Mouse (Mus musculus): Measurements from ENCODE around the gene Cdk5r1. TPM values are rescaled to one million over a fixed set of nuclear protein-coding genes. Genes with fewer than 3 reads are reported as not detected.
A peak's percentile ranks its signal among the peaks of the same experiment; 100 is the strongest.

Gene Cdk5r1
- total and polyA plus RNA-seq, 3 experiments: 0.65 to 1.5 TPM; not detected in 1

GRCm38 (mm10) chr11:80474175-80474691, 2.6 kb upstream of the Cdk5r1 start:
- no peak for ATAC-seq (ENCODE audit: extremely low read depth, insufficient number of reproducible peaks, low FRiP score, poor library complexity, severe bottlenecking)
- Histone ChIP-seq H3K4me1 (ENCODE audit: insufficient read depth, low read depth, low read length) (peaks cover 30% of the 10 kb centered on the region), H3K9me3 (replicated peaks) (no peaks in the 10 kb centered on the region), H3K27me3 (ENCODE audit: insufficient read depth, low read length) (no peaks in the 10 kb centered on the region; the same call in 1 of the 2 replicates), H3K36me3 (replicated peaks) (peaks cover 73% of the 10 kb centered on the region), H3K4me3 (ENCODE audit: low read depth, low read length) (no peak overlapping the region)
- no peak for DNase-seq (ENCODE audit: low spot score)
- no peak for TF ChIP-seq CTCF (IDR thresholded peaks at IDR 0.05; ENCODE audit: low read depth, low read length)
- no peak for TF ChIP-seq TAL1 (conservative IDR thresholded peaks at IDR 0.05; ENCODE audit: low read depth, low read length)
- no peak for TF ChIP-seq POLR2AphosphoS5 (IDR thresholded peaks at IDR 0.05; ENCODE audit: insufficient replicate concordance, low read depth, low read length)
- TF ChIP-seq GATA2 (IDR thresholded peaks at IDR 0.05; ENCODE audit: borderline replicate concordance, low read depth, low read length): no peak
- no peak for TF ChIP-seq GATA1 (IDR thresholded peaks at IDR 0.05; ENCODE audit: borderline replicate concordance, low read length)

- Histone ChIP-seq H3K36me3 (replicated peaks) (peaks cover 68% of the 10 kb centered on the region), H3K4me3 (ENCODE audit: low read depth, low read length) (no peak overlapping the region), H3K27me3 (ENCODE audit: insufficient read depth, low read length) (no peaks in the 10 kb centered on the region; the same call in 1 of the 2 replicates), H3K4me1 (ENCODE audit: insufficient read depth, low read depth, low read length) (peaks cover 32% of the 10 kb centered on the region), H3K9me3 (replicated peaks) (no peaks in the 10 kb centered on the region)
- no peak for ATAC-seq (ENCODE audit: extremely low read depth, insufficient number of reproducible peaks, low FRiP score, poor library complexity, severe bottlenecking)
- TF ChIP-seq GATA2 (IDR thresholded peaks at IDR 0.05; ENCODE audit: borderline replicate concordance, low read depth, low read length) (no peak), GATA1 (IDR thresholded peaks at IDR 0.05; ENCODE audit: borderline replicate concordance, low read length) (no peak), CTCF (IDR thresholded peaks at IDR 0.05; ENCODE audit: low read depth, low read length) (no peak), POLR2AphosphoS5 (IDR thresholded peaks at IDR 0.05; ENCODE audit: insufficient replicate concordance, low read depth, low read length) (no peak)
- no peak for DNase-seq (ENCODE audit: low spot score)
Measured at GRCm38 (mm10) chr11:80474846-80475245, 2.0 kb upstream of the Cdk5r1 start.

- H3K27me3 ChIP-seq (ENCODE audit: insufficient read depth, low read length): no peaks in the 10 kb centered on the region; the same call in 1 of the 2 replicates
- H3K4me3 ChIP-seq (ENCODE audit: low read depth, low read length): no peak overlapping the region
- ATAC-seq (ENCODE audit: extremely low read depth, insufficient number of reproducible peaks, low FRiP score, poor library complexity, severe bottlenecking) (no peak), DNase-seq (ENCODE audit: low spot score) (no peak)
- TF ChIP-seq GATA1 (IDR thresholded peaks at IDR 0.05; ENCODE audit: borderline replicate concordance, low read length): no peak
- TF ChIP-seq POLR2AphosphoS5 (IDR thresholded peaks at IDR 0.05; ENCODE audit: insufficient replicate concordance, low read depth, low read length): no peak
- no peak for TF ChIP-seq GATA2 (IDR thresholded peaks at IDR 0.05; ENCODE audit: borderline replicate concordance, low read depth, low read length)
- no peak for TF ChIP-seq TAL1 (conservative IDR thresholded peaks at IDR 0.05; ENCODE audit: low read depth, low read length)
- TF ChIP-seq CTCF (IDR thresholded peaks at IDR 0.05; ENCODE audit: low read depth, low read length): no peak
- peaks cover 63% of the 10 kb centered on the region for H3K36me3 ChIP-seq (replicated peaks)
- H3K4me1 ChIP-seq (ENCODE audit: insufficient read depth, low read depth, low read length): peaks cover 32% of the 10 kb centered on the region
- no peaks in the 10 kb centered on the region for H3K9me3 ChIP-seq (replicated peaks)
Measured at GRCm38 (mm10) chr11:80475544-80475943, 1.3 kb upstream of the Cdk5r1 start.

- H3K4me3 ChIP-seq (ENCODE audit: low read depth, low read length): peak overlapping the region; percentile 76
- peaks cover 9% of the 10 kb centered on the region; the same call in 1 of the 2 replicates for H3K27me3 ChIP-seq (ENCODE audit: insufficient read depth, low read length)
- DNase-seq (ENCODE audit: low spot score) (peak; percentile 27), ATAC-seq (ENCODE audit: extremely low read depth, insufficient number of reproducible peaks, low FRiP score, poor library complexity, severe bottlenecking) (no peak)
- no peaks in the 10 kb centered on the region for H3K9me3 ChIP-seq (replicated peaks)
- TF ChIP-seq TAL1 (conservative IDR thresholded peaks at IDR 0.05; ENCODE audit: low read depth, low read length) (no peak), GATA2 (IDR thresholded peaks at IDR 0.05; ENCODE audit: borderline replicate concordance, low read depth, low read length) (no peak), GATA1 (IDR thresholded peaks at IDR 0.05; ENCODE audit: borderline replicate concordance, low read length) (no peak), POLR2AphosphoS5 (IDR thresholded peaks at IDR 0.05; ENCODE audit: insufficient replicate concordance, low read depth, low read length) (no peak), CTCF (IDR thresholded peaks at IDR 0.05; ENCODE audit: low read depth, low read length) (no peak)
- H3K4me1 ChIP-seq (ENCODE audit: insufficient read depth, low read depth, low read length): peaks cover 30% of the 10 kb centered on the region
- peaks cover 47% of the 10 kb centered on the region for H3K36me3 ChIP-seq (replicated peaks)
Measured at GRCm38 (mm10) chr11:80477341-80478199, 747 bp downstream of the Cdk5r1 start.

GRCm38 (mm10) chr11:80478694-80479412, 2.0 kb downstream of the Cdk5r1 start:
- no peak for DNase-seq (ENCODE audit: low spot score)
- peaks cover 35% of the 10 kb centered on the region for H3K36me3 ChIP-seq (replicated peaks)
- H3K27me3 ChIP-seq (ENCODE audit: insufficient read depth, low read length): peaks cover 21% of the 10 kb centered on the region; the same call in 1 of the 2 replicates
- no peak for ATAC-seq (ENCODE audit: extremely low read depth, insufficient number of reproducible peaks, low FRiP score, poor library complexity, severe bottlenecking)
- peaks cover 30% of the 10 kb centered on the region for H3K4me1 ChIP-seq (ENCODE audit: insufficient read depth, low read depth, low read length)
- no peak overlapping the region for H3K4me3 ChIP-seq (ENCODE audit: low read depth, low read length)
- H3K9me3 ChIP-seq (replicated peaks): no peaks in the 10 kb centered on the region
- TF ChIP-seq GATA2 (IDR thresholded peaks at IDR 0.05; ENCODE audit: borderline replicate concordance, low read depth, low read length) (no peak), POLR2AphosphoS5 (IDR thresholded peaks at IDR 0.05; ENCODE audit: insufficient replicate concordance, low read depth, low read length) (no peak), CTCF (IDR thresholded peaks at IDR 0.05; ENCODE audit: low read depth, low read length) (no peak), GATA1 (IDR thresholded peaks at IDR 0.05; ENCODE audit: borderline replicate concordance, low read length) (no peak), TAL1 (conservative IDR thresholded peaks at IDR 0.05; ENCODE audit: low read depth, low read length) (no peak)

Data from G1E (cell line).